Mouse (Mus musculus) left cerebral cortex, adult 2 months (tissue): ENCODE measurements at regions not wholly inside any gene's neighbourhood (a gene's known extent, or its start where the extent isn't known, plus 50 kb on each side); places are given as distances from the start of the nearest gene placed in this dataset.

Source experiments
- DNase-seq, 2 experiments: peaks; one replicate each; pipeline ENCODE4 v3.0.0; 2021 to 2022; ENCODE audit warnings: low spot score in 2 of 2, mixed read lengths in 1 of 2; ENCODE audit errors: extremely low spot score in 1 of 2
- H3K27ac ChIP-seq: fragments of 200-600 bp; 2 replicates; pipeline ENCODE4 v1.8.1; 2022
- H3K4me3 ChIP-seq: fragments of 200-600 bp; 2 replicates; pipeline ENCODE4 v1.8.1; 2022
- CTCF ChIP-seq: fragments of 200-600 bp; IDR thresholded peaks from 2 replicates; pipeline ENCODE4 v1.8.1; 2022; ENCODE audit warnings: antibody characterized with exemption, mild to moderate bottlenecking, moderate library complexity
- intact Hi-C: fragments of 180-260 bp; cut with DNase I; formaldehyde crosslinking; loops from one replicate; pipeline ENCODE4 v1.15.1; 2025

- H3K27ac ChIP-seq: no peak overlapping the region
- no peak for TF ChIP-seq CTCF
- DNase-seq: no peak
- H3K4me3 ChIP-seq: no peak overlapping the region
- intact Hi-C loops: no loop called here
Measured at GRCm38 (mm10) chr2:166412031-166412858, 256.8 kb upstream of the Sulf2 start.

DNA sequence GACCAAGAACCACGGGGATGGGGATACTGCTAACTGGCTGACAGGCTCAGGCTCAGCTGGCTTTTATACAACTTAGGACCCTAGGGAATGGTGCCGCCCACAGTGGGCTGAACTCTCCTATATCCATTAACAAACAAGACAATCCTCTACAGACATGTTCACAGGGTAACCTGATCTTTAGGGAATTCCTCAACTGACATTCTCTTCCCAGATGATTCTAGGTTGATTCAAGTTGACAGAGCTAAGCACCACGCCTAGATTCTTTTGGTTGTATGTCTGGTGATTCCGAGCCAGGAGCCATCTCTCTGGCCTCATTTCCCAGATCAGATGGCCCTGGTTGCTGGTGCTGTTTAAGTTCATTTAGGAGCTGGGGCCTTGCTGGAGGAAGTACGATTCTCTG lies 253.9 kb upstream of the Sulf2 start:
- DNase-seq: no peak
- no peak for TF ChIP-seq CTCF
- intact Hi-C loops: no loop called here
- Histone ChIP-seq H3K27ac (no peak overlapping the region), H3K4me3 (no peak overlapping the region)

DNA sequence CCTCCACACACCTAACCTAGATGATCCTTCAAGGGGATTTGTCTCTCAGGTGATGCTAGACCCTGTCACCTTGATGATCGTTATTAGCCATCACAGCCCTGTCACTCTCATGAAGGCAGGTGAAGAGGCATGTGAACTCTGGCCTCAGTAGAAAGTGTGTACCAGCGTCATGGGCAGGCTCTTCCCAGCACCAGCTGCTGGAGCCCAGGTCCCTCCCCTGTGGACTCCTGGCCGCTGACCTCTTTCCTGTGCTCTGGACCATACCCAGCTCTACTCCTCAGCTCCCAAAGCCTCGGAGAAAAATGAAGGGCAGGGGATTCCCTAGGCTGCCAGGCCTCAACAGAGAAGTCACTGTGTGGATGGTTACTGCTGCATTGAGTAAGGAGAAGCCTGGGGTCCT lies 253.3 kb upstream of the Sulf2 start:
- intact Hi-C loops: no loop called here
- H3K4me3 ChIP-seq: no peak overlapping the region

GRCm38 (mm10) chr2:166408009-166408408 lies 252.5 kb upstream of the Sulf2 start:
- no peak for DNase-seq
- intact Hi-C loops: no loop called here
- TF ChIP-seq CTCF: no peak
- H3K27ac ChIP-seq: no peak overlapping the region
- no peak overlapping the region for H3K4me3 ChIP-seq

More for the DNA sequence above, 253.3 kb upstream of the Sulf2 start:
- no peak for TF ChIP-seq CTCF
- H3K27ac ChIP-seq: no peak overlapping the region
- no peak for DNase-seq

GRCm38 (mm10) chr2:166406826-166407225 lies 251.4 kb upstream of the Sulf2 start:
- intact Hi-C loops: no loop called here
- Histone ChIP-seq H3K27ac (no peak overlapping the region), H3K4me3 (no peak overlapping the region)
- no peak for DNase-seq
- TF ChIP-seq CTCF: no peak

- DNase-seq: peak; percentile 32 to 47
- intact Hi-C loops: no loop called here
- peak; percentile 21 for TF ChIP-seq CTCF
- Histone ChIP-seq H3K4me3 (no peak overlapping the region), H3K27ac (peak overlapping the region; percentile 25)
Measured at GRCm38 (mm10) chr2:166403319-166403718, 247.9 kb upstream of the Sulf2 start.

DNA sequence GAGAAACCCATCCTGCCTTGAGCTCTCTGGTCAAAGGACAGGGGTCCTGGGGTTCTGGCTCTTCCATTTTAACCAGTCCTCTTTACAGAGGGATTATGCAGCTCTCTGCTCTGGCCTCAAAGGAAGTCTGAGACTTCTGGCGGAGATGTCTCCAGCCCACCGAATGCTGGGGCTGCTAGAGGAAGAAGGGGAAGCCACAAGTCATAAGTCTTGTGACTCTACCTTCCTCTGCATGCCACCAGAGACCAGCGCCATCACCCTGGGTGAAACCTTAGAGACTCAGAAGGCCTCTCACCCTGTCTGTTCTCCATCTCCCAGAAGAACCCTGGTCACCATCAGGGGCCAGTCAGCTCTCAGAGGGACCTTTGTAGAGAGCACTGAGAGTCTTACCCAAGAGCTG lies 246.4 kb upstream of the Sulf2 start:
- TF ChIP-seq CTCF: no peak

DNA sequence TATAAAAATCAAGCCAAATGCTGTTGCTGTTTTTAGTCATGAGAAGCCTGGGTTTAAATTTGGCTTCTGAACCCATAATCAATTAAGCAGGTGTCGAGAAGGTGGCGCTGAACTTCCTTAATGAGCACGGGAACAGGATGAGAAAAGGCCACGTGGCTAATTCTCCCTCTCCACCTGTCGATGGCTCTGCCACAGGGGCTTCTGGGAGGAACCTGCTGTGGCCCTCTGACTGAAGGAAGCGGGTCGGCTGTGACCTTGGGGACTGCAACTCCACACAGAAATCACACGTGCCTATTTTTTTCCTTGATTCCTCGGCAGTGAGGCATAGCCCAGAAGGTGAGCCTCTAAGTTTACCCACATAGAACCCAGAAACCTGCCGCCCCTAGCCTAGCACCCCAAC lies 244.8 kb upstream of the Sulf2 start:
- intact Hi-C loops: no loop called here
- no peak overlapping the region for H3K4me3 ChIP-seq
- no peak for TF ChIP-seq CTCF
- H3K27ac ChIP-seq: no peak overlapping the region; the same call in 1 of the 2 replicates
- no peak for DNase-seq

More for the DNA sequence above, 246.4 kb upstream of the Sulf2 start:
- DNase-seq: no peak
- Histone ChIP-seq H3K4me3 (no peak overlapping the region), H3K27ac (no peak overlapping the region)
- intact Hi-C loops: no loop called here

DNA sequence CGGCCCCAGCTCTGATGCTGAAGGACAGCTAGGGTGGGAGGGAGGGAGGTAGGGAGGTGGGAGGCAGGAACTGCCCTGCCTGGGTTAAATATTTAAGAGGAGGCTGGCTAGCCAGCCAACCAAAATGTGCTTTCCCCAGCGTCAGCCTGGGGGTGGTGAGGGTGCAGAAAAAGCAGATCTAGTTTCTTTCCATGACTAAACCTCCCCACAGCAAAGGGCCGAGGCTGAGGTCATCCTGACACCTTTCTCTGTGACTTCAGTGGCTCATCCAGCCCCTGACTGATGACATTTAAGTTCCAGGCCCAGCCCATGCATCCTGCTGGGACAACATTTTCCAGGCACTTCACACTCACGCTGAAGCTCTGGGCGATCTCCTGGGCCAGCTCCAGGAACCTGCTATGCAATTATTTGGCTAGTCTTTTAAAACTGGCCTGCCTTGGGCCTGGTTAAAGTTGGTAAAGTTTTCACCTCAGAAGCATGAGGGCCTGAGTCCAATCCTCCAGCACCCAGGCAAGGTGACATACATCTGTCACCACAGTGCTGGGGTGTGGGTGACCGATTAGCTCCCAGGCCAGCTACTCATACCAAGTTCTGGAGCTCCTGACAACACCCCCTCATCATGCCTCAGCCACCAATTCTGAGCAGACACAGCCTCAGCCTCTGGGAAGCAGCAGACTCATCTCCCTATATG lies 243.8 kb upstream of the Sulf2 start:
- no peak for TF ChIP-seq CTCF
- intact Hi-C loops: no loop called here
- no peak overlapping the region for H3K27ac ChIP-seq
- no peak for DNase-seq
- H3K4me3 ChIP-seq: no peak overlapping the region

DNA sequence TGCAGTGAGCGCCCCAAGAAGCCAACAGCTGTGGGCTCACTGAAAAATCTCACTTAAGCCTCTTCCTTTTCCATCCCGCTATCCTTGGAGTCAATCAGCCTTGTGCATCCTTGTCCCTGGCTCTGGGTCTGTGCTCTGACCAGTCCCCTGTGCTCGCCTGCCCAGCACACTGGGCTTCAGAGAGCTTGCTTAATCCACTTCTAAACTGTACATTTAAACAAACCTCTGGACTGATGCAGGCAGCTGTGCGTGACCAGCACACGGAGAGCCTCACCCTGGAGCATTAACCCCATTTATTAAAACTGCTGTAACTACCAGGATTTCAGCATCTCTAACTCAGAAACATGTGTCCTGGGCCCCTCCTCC lies 243.3 kb upstream of the Sulf2 start:
- no peak for TF ChIP-seq CTCF
- no peak overlapping the region for H3K27ac ChIP-seq
- no peak overlapping the region for H3K4me3 ChIP-seq
- intact Hi-C loops: no loop called here
- DNase-seq: no peak

DNA sequence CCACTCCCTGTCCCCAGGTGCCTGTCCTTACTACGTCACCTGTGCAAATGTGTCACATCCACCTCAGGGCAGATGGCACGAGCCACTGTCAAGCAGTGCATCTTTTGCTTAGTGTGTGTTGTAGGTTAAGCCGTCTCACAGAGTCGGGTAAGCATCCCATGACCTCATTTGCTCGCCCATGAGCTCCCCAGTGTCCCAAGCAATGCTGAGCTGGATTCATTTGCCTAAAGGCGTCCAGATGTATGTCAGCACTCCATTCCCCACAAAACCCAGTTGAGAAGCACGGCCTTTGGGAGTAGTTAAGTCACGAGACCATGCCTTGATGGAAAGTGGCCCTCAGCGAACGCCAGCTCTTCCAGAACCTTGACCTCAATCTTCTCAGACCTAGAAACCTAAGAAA lies 242.7 kb upstream of the Sulf2 start:
- no peak for TF ChIP-seq CTCF
- intact Hi-C loops: no loop called here

DNA sequence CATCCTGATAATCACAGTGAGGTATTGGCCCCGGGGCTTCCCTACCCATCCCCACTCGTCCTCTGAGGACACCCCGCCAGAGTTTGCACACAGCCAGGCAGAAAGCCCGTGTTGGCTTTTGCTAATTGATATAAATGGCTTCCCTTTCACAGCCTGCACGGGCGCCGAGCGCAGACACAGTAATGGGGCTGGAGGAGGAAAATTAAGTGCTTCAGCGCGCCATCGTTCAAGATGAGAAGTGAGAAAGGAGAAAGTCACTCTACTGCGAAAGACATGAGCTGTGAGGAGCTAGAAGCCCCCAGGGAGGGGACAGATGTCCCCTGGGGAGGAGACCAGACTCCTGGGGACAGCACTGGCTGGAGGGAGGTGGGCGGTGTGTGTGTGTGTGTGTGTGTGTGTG lies 239.2 kb upstream of the Sulf2 start:
- intact Hi-C loops: no loop called here
- TF ChIP-seq CTCF: no peak
- H3K27ac ChIP-seq: no peak overlapping the region
- H3K4me3 ChIP-seq: no peak overlapping the region
- no peak for DNase-seq

More for the DNA sequence above, 242.7 kb upstream of the Sulf2 start:
- Histone ChIP-seq H3K27ac (no peak overlapping the region), H3K4me3 (no peak overlapping the region)
- DNase-seq: no peak

GRCm38 (mm10) chr2:166391176-166391575 lies 235.7 kb upstream of the Sulf2 start:
- no peak for DNase-seq
- Histone ChIP-seq H3K27ac (no peak overlapping the region), H3K4me3 (no peak overlapping the region)
- intact Hi-C loops: no loop called here
- no peak for TF ChIP-seq CTCF
